Mouse (Mus musculus): Measurements from ENCODE around the gene Taf1.

Taf1 gene

DNA sequence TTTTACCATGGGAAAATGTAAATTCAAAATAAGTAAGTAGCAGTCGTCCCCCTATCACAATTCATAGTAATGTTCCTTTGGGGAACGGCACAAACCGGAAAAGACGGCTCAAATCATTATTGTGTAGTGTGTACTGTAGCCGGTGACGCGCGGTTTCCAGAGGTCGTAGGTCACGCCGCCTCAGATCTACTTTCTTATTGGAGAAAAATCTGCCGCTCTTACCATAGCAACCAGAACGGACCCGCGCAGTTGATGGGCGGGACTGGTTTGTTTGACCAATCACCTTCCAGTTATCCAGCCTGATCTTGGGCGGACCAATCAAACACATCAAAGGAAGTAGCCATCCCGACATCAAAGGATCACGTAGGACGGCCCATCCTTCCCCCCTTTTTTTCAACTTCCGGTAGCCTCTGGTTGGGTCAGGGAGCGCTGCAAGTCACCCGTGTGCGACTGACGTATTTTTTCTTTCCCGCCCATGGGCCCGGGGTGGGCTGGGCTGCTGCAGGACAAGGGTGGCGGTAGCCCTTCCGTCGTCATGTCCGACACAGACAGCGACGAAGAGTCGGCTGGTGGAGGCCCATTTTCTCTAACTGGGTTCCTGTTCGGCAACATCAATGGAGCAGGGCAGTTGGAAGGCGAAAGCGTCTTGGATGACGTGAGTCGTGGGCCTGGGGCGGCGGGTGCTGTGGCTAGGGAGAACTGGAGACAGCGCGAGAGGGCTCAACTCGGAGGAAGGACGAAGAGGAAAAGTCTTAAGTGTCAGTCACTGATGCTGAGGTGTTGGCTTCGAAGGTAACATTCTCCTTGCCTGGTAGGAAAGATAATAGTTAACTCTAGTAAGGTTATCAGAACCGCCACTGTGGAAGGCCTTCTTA, at the start of gene Taf1:
Gene Taf1, plus strand, starts transcription at position 388 of the 875 bp plus-strand sequence.
- DNase-seq: peak; percentile 93

DNA sequence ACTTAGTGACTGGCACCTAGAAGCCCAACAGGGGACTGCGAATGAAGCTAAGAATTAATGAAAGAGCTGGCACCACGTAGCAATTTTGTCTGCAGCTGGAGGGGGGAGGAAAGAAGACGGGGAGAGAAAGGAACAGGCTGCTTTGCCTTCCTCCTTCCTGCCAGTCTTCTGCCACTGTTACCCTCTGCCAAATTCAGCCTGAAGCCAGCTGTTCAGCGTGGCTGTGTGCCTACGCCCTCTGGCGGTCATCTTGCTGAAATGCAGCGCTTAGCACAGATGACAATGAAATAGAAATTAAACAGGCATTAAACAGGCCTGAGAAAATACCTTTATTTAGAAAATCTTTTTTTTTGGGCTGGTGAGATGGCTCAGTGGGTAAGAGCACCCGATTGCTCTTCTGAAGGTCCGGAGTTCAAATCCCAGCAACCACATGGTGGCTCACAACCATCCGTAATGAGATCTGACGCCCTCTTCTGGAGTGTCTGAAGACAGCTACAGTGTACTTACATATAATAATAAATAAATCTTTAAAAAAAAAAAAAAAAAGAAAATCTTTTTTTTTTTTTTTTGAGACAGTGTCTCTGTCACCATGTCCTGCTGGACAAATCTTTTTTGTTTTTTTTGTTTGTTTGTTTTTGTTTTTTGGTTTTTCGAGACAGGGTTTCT, 45.9 kb upstream of the Taf1 start:
- peak; percentile 53 for DNase-seq

DNA sequence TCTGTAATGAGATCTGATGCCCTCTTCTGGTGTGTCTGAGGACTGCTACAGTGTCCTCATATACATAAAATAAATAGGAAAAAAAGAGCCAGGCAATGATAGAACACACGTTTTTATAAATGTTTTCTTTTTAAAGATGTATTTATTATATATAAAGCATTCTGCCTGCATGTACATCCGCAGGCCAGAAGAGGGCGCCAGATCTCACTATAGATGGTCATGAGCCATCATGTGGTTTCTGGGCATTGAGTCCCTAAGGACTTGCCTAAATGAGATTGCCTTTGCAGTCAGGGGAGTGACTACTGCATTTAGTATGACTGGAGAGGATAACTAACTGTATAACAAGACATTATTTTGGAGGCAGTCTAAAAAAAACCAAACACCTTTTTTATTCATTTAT, 27.9 kb upstream of the Taf1 start:
- peak; percentile 44 for DNase-seq

DNA sequence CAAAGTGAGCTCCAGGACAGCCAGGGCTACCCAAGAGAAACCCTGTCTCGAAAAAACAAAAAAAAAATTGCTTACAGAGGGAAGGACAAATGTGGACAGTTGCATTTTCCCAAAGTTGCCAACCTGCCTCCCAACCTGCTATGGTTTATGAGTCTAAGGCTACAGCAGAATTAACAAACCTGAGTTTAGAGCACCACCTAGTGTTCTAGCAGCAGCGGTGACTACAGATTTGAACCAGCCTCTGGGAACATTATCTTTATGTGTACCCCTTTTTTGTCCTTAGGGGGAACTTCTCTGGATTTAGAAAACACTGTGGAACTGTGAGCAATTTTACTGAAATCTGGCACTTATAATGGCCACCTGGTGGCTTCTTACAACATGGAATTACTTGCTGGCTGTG, 16.8 kb upstream of the Taf1 start:
- DNase-seq: peak; percentile 11

DNA sequence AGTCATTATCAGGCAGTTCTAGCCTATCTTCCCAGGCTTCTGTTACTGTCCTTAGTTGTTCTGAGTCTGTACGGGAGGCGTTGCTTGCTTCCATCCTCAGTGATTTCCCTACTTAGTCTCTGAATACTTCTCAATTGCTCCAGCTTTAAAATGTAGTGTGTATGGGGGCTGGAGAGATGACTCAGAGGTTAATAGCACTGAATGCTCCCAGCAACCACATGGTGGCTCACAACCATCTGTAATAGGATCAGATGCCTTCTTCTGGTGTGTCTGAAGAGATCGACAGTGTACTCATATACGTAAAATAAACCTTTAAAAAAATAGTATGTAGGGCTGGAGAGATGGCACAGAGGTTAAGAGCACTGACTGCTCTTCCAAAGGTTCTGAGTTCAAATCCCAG, 14.5 kb upstream of the Taf1 start:
- no peak for DNase-seq

DNA sequence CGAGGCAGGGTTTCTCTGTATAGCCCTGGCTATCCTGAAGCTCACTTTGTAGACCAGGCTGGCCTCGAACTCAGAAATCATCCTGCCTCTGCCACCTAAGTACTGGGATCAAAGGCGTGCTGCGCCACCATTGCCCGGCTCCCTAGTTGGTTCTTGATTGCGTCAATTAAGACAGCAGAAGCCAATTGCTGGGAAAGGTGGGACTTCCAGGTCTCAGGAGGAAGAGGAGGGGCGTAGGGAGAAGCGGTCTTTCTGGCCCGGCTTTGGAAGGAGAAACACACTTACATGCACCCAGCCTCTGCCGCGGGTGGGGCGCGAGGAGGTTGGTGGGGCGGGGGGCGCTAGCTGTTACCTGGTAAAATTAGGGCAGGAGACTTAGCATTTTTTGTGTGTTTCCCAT, 10.5 kb upstream of the Taf1 start:
- no peak for DNase-seq

DNA sequence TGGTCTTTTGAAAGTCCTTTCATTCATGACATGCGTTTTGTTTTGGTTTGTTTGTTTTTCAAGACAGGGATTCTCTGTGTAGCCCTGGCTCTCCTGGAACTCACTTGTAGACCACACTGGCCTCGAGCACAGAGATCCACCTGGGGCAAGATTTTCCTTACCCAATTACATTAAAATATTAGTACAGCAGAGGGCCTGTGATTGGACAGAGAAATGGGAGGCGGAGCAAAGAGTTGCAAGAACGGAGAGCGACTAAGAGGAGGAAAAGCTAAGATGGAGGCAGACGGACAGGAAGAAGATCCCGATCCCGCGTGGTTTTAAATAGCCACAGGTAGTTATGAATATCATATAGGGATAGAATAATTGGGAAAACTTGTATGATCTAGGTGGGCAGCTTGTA, 5.2 kb upstream of the Taf1 start:
- DNase-seq: peak; percentile 4

DNA sequence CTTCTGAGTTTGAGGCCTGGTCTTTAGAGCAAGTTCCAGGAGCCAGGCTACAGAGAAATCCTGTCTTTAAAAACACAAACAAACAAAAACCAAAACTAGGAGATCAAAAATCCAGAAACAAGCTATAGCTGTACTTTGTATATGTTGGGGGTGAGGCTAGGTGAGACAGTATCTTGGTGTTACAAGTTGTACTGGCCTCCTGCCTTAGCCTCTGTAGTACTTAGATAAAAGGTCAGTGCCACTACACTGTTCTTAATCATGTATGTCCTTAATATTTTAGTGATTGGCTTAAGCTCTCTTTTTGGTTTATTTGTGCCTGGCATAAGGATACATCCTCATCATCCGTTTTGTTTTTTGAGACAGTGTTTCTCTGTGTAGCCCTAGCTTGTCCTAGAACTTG, 52.9 kb downstream of the Taf1 start:
- DNase-seq: no peak

DNA sequence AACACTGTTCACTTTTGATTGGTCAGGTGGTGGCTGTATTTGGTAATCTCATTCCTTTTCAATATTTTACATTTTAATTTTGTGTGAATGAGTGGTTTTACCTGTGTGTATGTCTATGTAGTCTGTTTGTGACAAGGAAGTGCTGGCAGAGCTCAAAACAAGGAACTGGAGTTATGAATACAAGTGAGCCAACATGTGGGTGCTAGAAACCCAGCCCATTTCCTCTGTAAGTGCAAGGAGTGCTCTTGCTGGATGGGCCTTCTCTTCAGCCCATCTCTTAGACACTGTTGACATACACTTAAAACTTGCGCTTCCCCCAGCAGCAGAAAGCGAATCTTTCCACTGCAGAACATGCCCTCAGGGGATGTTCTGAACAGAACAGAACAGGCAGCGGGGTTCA, 83.6 kb downstream of the Taf1 start:
- no peak for DNase-seq

DNA sequence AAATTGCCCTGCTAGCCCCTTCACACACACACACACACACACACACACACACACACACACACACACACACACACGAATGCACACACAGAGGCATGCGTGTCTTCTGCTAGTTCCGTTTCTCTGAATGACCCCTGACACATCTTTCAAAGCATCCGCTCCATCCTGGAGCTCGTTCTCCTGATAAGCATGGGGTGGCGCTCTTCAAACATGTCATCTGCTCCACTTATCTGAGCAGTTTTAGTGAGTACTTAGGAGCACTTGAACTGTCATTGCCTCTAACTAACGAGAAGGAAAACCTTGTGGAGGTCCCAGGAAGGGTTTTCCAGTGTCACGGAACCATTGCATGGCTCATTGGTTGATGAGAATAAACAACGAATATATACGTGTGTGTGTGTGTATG, 85.4 kb downstream of the Taf1 start:
- DNase-seq: no peak

DNA sequence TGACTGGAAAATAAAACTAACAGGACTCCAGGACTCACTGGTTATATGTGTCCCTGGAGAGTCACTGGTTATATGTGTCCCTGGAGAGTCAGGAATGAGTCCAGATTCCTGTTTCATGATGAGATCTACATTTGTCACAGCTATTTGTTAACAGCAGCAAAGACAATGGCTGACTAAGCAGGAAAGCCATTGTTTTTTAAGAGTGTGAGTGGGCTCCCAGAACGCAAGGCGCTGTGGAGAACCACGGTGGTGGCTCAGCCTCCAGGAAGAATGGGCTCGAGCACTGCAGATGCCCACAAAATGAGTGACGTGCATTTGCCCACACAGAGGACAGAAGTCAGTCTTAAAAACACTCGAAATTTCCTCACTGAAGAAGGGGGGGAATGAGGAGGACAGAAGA, 87.8 kb downstream of the Taf1 start:
- no peak for DNase-seq

DNA sequence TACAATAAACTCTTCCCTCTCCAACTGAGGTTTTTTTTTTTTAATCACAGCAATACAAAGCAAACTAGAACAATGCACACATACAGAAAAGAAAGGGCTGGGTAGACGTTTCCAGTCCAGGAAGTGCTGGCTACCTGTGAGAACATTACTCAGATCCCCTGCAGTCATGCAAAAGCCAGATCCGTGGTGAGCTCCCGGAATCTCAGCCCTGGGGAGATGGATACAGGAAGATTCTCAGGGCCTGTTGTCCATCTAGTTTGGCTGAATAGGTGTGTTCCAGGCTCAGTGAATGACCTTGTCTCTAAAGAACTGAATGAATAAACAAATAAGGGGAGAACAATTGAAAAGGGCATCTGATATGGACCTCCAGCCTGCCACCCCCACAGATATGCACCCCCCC, 90.0 kb downstream of the Taf1 start:
- no peak for DNase-seq

DNA sequence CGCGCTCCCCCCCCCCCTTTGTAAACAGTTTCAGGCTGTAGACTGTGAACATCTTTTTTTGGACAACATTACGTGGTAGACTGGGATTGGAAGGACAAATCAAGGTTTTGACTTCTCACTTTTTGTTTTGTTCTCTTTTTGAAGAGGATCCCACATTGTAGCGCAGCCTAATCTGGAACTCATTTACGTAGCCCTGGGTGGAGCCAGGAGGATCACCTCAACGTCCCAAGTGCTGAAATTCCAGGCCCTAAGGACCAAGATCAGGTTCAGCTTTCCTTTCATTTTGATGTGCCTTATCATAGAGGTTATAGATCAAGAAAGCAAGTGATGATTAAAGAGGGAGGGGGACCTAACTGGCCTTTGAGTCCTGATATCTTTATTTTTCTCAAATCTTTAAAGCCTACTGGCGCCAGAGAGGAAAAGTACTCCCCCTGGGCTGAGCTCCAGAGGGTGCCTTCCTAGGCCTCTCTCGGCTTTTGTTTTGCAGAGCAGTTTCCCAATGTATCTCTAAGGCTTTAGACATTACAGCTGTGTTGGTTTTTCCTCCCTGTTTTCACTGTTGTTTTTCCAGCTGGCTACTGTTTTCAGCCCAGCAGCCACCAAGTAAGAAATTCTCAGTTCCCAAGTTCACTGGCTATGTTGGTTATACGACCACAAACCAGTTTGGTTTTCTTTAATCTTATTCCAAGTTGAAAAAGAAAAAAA, 104.4 kb downstream of the Taf1 start:
- peak; percentile 8 for DNase-seq

DNA sequence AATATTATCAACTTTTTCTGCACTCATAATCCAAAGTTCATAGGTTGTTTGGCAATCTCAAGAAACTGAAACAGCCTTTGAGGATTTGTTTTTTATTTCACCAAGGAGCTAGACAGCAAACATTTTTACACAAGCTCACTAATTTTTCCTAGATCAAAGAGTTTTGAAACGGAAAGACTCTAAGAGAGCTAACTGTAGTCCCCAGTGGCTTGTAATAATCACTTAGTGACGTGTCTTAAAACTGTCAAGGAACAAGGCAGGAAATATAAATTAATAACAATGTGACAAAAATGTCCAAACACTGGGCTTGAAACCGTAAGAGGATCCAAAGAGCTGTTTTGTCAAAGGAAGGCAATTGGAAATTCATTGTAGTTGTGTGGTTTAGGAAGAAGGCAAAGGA, 106.3 kb downstream of the Taf1 start:
- no peak for DNase-seq

DNA sequence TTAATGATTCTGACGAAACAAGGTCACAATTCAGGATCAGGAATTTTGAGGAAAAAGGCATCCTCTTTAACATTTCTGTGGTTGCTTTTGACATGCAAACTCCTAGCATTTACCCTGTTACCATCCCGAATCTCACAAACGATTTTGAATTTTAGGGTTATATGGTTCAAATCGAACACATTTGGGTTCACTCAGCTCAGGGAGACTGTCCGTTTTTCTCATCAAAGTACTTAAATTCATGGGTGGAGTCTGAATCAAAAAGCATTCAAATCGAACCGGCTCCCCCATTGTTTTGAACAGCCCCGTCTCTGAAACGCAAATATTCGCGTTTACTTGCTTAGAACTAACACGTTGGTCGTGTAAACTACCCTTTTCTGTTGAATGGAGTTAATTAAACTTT, 106.8 kb downstream of the Taf1 start:
- DNase-seq: no peak

DNA sequence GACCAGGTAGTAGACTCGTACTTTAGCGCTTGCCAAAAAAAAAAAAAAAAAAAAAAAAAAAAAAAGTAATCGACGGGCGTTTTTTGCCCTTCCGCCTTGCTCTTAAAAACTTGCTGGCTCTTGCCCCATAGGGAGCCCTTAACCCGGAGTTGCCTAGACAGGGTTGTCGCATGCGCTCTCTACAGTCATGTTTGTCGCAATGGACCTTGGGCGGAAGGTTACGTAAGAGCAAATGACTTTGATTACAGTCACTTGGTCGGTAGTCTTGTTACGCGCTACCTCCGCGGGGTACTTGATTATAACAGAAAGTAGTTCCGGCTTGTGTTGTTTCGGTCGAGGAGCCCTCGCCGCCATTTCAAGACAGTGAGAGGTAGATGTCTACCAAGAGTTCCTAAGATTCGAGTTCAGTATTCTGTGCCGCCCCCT, 107.2 kb downstream of the Taf1 start, which contains the start of gene Ogt:
Gene Ogt, plus strand, starts transcription at position 320 of the 426 bp plus-strand sequence.
- peak; percentile 94 for DNase-seq

DNA sequence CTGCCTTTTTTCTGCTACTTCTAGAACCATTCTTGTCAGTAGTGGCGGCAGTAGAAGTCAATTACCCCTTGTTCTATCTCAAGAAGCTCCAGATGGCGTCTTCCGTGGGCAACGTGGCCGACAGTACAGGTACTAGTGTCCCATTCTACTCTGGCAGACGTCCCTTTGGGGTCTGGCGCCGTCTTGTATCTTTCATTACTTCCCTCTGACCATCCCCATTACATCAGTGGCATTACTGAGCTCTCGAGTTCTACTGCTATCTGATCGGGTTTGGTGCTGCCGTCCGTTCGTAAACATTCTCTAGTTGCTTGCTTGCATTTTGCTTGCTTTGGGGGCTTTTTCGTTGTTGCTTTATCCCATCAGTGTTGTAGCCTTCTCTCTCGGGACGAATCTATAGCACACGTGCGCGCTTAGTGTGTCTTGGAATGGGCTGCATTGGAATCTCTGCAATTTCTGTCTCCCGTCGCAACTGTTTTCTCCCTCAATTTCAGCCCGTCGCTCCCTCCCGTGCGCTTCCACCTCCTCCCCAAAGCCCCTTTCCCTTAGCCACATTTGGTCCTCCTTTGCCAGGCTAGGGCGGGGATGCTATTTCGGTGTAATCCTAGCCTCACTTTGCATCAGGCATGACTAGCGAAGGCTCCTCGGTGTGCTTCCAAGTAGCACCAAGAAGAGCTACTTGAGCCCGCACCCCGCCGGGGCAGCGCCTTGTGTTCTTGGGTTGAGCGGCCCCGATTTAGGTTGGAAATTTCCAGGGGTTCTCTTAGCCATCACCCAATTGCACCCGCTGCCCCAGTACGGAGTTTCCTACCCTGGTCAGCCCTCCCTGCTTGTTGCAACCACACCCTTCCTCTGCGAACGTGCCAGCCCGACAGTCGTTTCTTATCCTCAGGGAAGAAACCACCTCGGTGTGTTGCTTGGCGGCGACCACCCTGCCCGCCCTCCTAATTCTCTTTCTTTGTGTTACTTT, 107.9 kb downstream of the Taf1 start:
- DNase-seq: peak; percentile 52

DNA sequence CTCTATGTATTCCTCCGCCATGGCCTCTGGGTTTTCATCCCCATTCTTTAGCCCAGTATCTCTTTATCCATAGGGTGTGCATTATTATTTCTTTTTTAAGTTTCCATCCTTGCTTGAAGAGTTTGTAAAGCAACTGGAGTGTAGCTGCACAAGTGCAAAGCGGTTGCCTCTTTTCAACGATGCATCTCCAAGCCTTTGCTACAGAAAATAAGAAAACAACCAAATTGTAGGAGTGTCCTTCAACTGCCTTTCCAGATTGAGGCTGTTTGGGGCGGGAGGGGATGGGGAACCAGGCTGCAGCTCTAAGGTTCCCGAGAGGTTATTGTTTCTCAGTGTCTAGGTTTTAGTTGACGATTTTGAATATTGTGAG, 108.6 kb downstream of the Taf1 start:
- no peak for DNase-seq

DNA sequence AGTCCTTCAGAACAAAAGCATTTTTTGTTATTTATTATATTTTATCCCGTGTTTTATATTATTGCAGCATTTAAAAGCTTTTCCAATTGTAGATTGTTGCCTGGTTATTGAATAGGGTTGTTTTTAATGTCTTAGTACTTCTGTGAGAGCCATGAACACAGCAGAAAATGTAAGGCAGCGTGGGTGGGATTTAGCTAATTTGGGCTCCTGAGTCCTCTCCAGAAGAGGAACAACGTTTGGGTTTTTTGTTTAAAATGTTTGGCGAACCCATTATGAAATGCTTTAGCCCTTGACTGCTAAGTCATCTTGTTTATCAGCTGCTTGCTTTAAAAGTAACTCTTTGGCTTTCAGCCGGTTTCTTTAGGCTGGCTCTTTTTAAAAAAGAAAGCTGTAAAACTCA, 109.6 kb downstream of the Taf1 start:
- DNase-seq: no peak

DNA sequence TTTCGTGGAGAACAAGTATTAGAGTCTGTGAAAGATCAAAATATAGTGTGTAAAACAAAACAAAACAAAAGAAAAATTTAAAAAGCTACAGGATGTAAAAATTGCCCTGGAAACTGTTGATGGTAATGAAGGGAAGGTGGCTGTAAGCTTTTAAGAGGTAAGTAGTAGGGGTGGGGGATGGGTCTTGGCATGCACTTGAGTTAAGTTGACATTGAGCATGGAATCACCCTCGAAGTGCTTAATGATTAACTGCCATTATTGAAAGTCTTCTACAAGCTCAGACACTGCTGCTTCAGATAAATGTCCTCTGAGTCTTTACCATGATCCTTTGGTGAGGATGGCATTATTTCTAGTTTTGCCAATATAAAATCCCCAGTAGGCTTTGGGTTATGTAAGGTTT, 112.8 kb downstream of the Taf1 start:
- DNase-seq: no peak

DNA sequence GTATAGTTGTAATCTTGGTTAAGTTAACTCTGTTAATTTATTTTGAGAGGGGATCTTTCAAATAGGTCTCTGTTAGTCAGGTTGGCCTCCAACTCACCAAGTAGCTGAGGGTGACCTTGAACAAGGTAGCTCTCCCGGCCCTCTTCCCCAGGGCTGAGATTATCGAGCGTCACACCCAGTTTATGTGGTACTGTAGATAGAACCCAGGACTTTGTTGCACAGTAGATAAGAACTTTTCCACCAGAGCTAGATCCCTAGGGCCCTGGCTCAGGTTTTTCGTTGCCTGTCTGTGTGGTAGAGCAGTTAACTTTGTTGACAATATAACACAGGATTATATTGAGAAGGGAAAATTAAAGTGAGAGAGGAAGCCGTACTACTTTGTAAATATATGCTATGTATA, 114.1 kb downstream of the Taf1 start:
- no peak for DNase-seq

Data from embryo, embryonic 11 days (tissue).